ENCODE assay signal across 9 mouse cellular contexts in the genomic region with DNA sequence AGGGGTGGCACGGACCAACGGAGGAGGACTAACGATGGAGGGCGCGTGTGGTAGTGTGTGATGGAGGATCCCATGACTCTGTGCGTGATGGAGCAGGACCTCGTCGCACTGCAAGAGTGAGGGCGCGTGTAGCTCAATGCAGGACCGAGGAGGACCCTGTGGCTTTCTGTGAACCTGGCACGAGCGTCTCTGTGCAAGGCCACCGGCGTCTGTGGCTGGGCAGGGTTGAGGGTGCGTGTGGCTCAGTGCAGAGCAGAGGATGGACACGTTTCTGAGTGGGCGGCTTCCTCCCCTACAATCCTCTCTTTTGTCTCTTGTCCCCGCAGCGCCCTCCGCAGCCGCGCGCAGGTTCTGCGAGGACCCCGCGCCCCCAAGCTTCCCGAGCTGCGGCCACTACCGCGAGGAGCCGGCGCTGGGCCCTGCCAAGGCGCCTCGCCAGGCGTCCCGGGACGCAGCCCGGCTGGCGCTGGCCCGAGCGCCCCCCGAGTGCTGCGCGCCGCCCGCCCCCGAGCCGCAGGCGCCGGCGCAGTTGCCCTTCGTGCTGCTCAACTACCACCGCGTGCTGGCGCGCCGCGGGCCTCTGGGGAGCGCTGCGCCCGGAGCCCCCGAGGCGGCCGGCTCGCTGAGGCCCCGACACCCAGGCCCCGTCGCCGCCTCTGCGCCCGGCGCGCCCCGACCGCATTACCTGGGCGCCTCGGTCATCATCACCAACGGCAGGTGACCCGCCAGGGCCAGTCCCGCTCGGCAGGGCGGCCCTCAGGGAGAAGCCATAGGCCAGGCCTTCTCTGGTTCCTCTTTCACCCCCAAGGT. TPM values are rescaled to one million over a fixed set of nuclear protein-coding genes. Genes with fewer than 3 reads are reported as not detected.
DNase-seq lines count a peak whose midpoint lies in the region; ATAC-seq and TF ChIP-seq lines count a peak whose summit lies in the region.
"Had no signal": no experiment of that assay in that cellular context is flagged by ENCODE, and none has a peak within 500 bp of the region (broad histone marks: within the 10 kb centered on the region; RNA-seq: fewer than 3 reads in every experiment).

No protein-coding gene starts in this region.

- H3K27ac ChIP-seq in lung, embryonic 14.5 days (ENCODE audit: low read depth): no peak overlapping the region
- no peak overlapping the region for H3K27ac ChIP-seq in hindbrain, embryonic 12.5 days
- H3K27ac ChIP-seq in midbrain, embryonic 14.5 days (replicated peaks; ENCODE audit: low read depth, low read length): no peak overlapping the region
- H3K27ac ChIP-seq: liver, embryonic 14.5 days had no signal

- H3K9ac ChIP-seq in lung, embryonic 14.5 days: peak overlapping the region; percentile 52
- peak overlapping the region; percentile 73 for H3K9ac ChIP-seq in hindbrain, embryonic 12.5 days
- peak overlapping the region; percentile 62 for H3K9ac ChIP-seq in midbrain, embryonic 14.5 days (replicated peaks; ENCODE audit: low read length)
- H3K9ac ChIP-seq: liver, embryonic 14.5 days had no signal

- WGBS in lung, embryonic 14.5 days: 1% methylated on average over 83 of the region's 83 CpGs
- 1% methylated on average over 80 of the region's 83 CpGs for WGBS in hindbrain, embryonic 12.5 days
- 1% methylated on average over 78 of the region's 83 CpGs for WGBS in midbrain, embryonic 14.5 days

- peak overlapping the region; percentile 46 for H3K4me3 ChIP-seq in lung, embryonic 14.5 days (ENCODE audit: low read depth, low read length)
- peak overlapping the region; percentile 46 for H3K4me3 ChIP-seq in hindbrain, embryonic 12.5 days
- H3K4me3 ChIP-seq in midbrain, embryonic 14.5 days (replicated peaks; ENCODE audit: low read depth, low read length): peak overlapping the region; percentile 40

- H3K4me1 ChIP-seq in lung, embryonic 14.5 days (ENCODE audit: insufficient read depth): peaks cover 11% of the 10 kb centered on the region; the same call in 1 of the 2 replicates
- peaks cover 15% of the 10 kb centered on the region for H3K4me1 ChIP-seq in hindbrain, embryonic 12.5 days
- H3K4me1 ChIP-seq in midbrain, embryonic 14.5 days (ENCODE audit: control insufficient read depth, insufficient read depth, low read length): peaks cover 19% of the 10 kb centered on the region

- no peaks in the 10 kb centered on the region for H3K9me3 ChIP-seq in lung, embryonic 14.5 days (ENCODE audit: low read depth, low read length)
- H3K9me3 ChIP-seq in hindbrain, embryonic 12.5 days (replicated peaks): no peaks in the 10 kb centered on the region
- no peaks in the 10 kb centered on the region for H3K9me3 ChIP-seq in midbrain, embryonic 14.5 days (ENCODE audit: control insufficient read depth, low read length)

- no peaks in the 10 kb centered on the region for H3K36me3 ChIP-seq in lung, embryonic 14.5 days (ENCODE audit: insufficient read depth)
- H3K36me3 ChIP-seq in hindbrain, embryonic 12.5 days: no peaks in the 10 kb centered on the region
- no peaks in the 10 kb centered on the region for H3K36me3 ChIP-seq in midbrain, embryonic 14.5 days (ENCODE audit: control insufficient read depth, insufficient read depth, low read length)

- peak; percentile 77 for DNase-seq in lung, embryonic 14.5 days
- no peak for DNase-seq in lung, postnatal 14 days
- DNase-seq in embryo, embryonic 11 days: peak; percentile 68
- peak; percentile 58 for DNase-seq in midbrain, embryonic 14.5 days
- DNase-seq in natural killer cell, adult 2 months (ENCODE audit: low spot score in 2 of 2): no peak
- DNase-seq in adrenal gland, adult 18-20 months (ENCODE audit: low spot score in 2 of 2): no peak
- no peak for DNase-seq in gastrocnemius, postnatal 4 days (ENCODE audit: low spot score in 2 of 2)

- TF ChIP-seq CTCF in lung, embryonic 14.5 days (IDR thresholded peaks at IDR 0.05; ENCODE audit: low read depth): peak; percentile 18; the same call in 1 of the 2 replicates

- ATAC-seq in lung, embryonic 14.5 days (ENCODE audit: insufficient read depth): peak; percentile 77
- peak; percentile 60 for ATAC-seq in hindbrain, embryonic 12.5 days (ENCODE audit: low FRiP score)
- ATAC-seq in midbrain, embryonic 14.5 days (ENCODE audit: low FRiP score, low TSS enrichment): peak; percentile 37; the same call in 1 of the 2 replicates

- H3K4me2 ChIP-seq in lung, embryonic 14.5 days: peak overlapping the region; percentile 89
- peak overlapping the region; percentile 91 for H3K4me2 ChIP-seq in hindbrain, embryonic 12.5 days (replicated peaks)
- H3K4me2 ChIP-seq in midbrain, embryonic 14.5 days (ENCODE audit: low read length): peak overlapping the region; percentile 84

- peaks cover 38% of the 10 kb centered on the region for H3K27me3 ChIP-seq in lung, embryonic 14.5 days (ENCODE audit: insufficient read depth, low read length)
- peaks cover 67% of the 10 kb centered on the region for H3K27me3 ChIP-seq in hindbrain, embryonic 12.5 days
- peaks cover 78% of the 10 kb centered on the region for H3K27me3 ChIP-seq in midbrain, embryonic 14.5 days (ENCODE audit: control insufficient read depth, insufficient read depth, low read length)

RNA-seq across cellular contexts. Expression of a gene that starts 40.6 kb away (rescaled TPM):
- 0.04 TPM in 1 of 2 replicates, not detected in the other for polyA plus RNA-seq in lung, embryonic 14.5 days (2014; fragmentation: Nextera tagmentation; extraction: Ambion mirVana)
- polyA plus RNA-seq in hindbrain, embryonic 12.5 days (2016; fragmentation: Nextera tagmentation; extraction: Ambion mirVana): 1.6 and 1.8 TPM in 2 replicates
- 0.05 TPM in 1 of 2 replicates, not detected in the other for polyA plus RNA-seq in midbrain, embryonic 14.5 days (2014; fragmentation: Nextera tagmentation; extraction: Ambion mirVana)
- total RNA-seq in adrenal gland, adult 18-20 months (2021): not detected
- 10 to 100 TPM; 14.0 to 14.4 TPM for total RNA-seq in gastrocnemius, postnatal 4 days (2021)

Comparison
In these comparisons a context has a peak if more than half of its experiments do, and no peak if none do; other contexts are left out.
1. DNase-seq: peak in lung, embryonic 14.5 days (single experiment), embryo, embryonic 11 days (single experiment) and midbrain, embryonic 14.5 days (single experiment); none in lung, postnatal 14 days (single experiment), natural killer cell, adult 2 months (0 of 2), adrenal gland, adult 18-20 months (0 of 2) and gastrocnemius, postnatal 4 days (0 of 2).
2. Peak in every context shown above with its lines, with median percentiles within 50 percentile points of each other: ATAC-seq, H3K4me2 ChIP-seq, H3K4me3 ChIP-seq and H3K9ac ChIP-seq.